Mouse (Mus musculus) small intestine, adult 2 months (tissue): Measurements from ENCODE around the gene Pfkfb4.

Source experiments
- CTCF ChIP-seq: fragments of 200-500 bp; IDR thresholded peaks from 2 replicates; pipeline ENCODE4 v1.5.1; 2012; ENCODE audit warnings: low read depth, mild to moderate bottlenecking, control low read depth, inconsistent platforms, low read length, moderate library complexity, mixed read lengths; ENCODE audit not compliant: insufficient replicate concordance, insufficient read length; ENCODE audit errors: extremely low read depth
- POLR2A ChIP-seq: fragments of 200-500 bp; IDR thresholded peaks from 2 replicates; pipeline ENCODE4 v1.6.1; 2012; ENCODE audit warnings: low read depth, mild to moderate bottlenecking, control low read depth, inconsistent platforms, low read length, moderate library complexity

DNA sequence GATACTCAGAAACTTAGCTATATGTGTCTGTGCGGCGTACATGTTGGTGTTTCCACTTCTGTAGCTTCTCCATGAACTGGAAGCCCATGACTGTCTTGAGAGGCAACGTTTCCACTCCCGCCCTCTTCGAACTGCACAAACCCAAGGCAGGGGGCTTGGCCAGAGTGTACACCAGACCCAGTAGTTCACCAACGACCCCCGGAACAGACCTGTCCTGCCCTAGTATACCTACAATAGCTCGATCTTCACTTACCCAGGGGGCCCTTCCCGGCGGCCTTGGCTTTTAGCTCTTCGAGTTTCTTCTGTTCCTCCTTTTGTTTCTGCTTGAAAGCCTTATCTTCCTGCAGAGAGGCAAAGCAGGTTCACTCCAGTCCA lies 90.2 kb downstream of the Pfkfb4 start:
- TF ChIP-seq POLR2A (no peak), CTCF (no peak)
